Mouse (Mus musculus): ENCODE results near the gene Itgam.

DNA sequence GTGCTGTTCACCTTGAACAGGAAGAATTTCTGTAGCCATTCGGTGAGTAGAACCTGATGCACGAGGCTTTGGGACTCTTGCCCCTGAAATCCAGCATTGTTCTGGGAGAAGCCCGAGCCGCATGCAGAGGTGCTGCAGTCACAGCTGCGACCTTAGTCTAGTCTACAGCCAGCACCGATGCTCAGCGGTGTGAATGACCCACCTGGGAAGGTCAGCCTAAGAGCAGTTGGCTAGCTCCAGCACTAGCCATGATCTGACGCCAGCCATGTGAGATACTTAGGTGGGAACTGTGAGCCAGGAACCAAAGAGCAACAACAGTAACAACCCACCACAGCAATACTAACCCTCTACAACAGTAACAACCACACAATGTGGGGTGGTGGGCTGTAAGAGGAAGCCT lies 4.6 kb upstream of the Itgam start:
- TF ChIP-seq CTCF (IDR thresholded peaks at IDR 0.05; ENCODE audit: control insufficient read depth, insufficient read depth, insufficient read length) = no peak
- no peak for TF ChIP-seq USF1 (IDR thresholded peaks at IDR 0.05; ENCODE audit: low read depth)
- no peak for TF ChIP-seq FOSL1 (IDR thresholded peaks at IDR 0.05; ENCODE audit: insufficient read depth, low read length, poor library complexity, severe bottlenecking)
- TF ChIP-seq MYOG (IDR thresholded peaks at IDR 0.05; ENCODE audit: control insufficient read depth, extremely low read depth, insufficient read length) = no peak
- TF ChIP-seq CEBPB (IDR thresholded peaks at IDR 0.05; ENCODE audit: low read depth) = no peak

Data from C2C12 (cell line).